Mouse (Mus musculus) E14TG2a.4 (cell line): ENCODE data around the gene Kcnj8.

ENCODE experiments used
- CTCF ChIP-seq: conservative IDR thresholded peaks from 2 replicates; pipeline ENCODE4 v1.5.1; 2014; ENCODE audit warnings: low read length
- POU5F1 ChIP-seq: IDR thresholded peaks from 2 replicates; pipeline ENCODE4 v1.6.1; 2014; ENCODE audit warnings: low read length, borderline replicate concordance

DNA sequence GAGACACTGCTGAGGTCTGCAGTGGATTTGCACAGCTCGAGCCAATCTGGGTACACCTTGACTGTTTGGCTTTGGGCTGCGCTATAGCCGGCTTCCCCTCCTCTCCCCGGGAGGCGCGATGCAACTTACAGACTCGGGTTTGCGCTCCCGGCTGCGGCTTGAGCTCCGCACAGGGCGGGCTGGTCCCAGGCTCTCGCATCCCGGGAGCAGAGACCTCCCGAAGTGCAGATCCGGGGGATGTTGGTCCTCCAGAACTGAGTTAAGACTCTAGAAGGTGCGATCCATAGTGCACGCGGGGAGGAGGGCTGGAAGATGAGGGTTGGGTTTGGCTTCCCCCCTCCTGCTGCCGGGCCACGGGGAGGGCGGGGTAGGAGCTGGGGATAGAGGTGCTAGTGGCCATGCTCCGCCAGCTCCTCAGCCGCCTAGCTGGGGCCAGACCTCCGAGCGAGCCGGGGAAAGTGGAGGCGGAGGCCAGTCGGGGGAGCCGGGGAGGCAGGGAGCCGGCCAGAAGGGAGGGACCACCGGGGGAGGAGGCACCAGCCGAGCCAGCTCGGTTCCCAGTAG lies at the start of gene Kcnj8:
- TF ChIP-seq CTCF: no peak
- TF ChIP-seq POU5F1: no peak
